Mouse (Mus musculus) induced T-regulatory cell, adult 2 months (primary cell): Measurements from ENCODE around the gene Exosc7.
A peak's percentile ranks its signal among the peaks of the same experiment; 100 is the strongest.

Experiments used
- DNase-seq: peaks from one replicate; pipeline ENCODE4 v3.0.0-alpha.2; 2012; ENCODE audit warnings: low read depth

Gene Exosc7

GRCm38 (mm10) chr9:123138891-123139474, 26.0 kb downstream of the Exosc7 start:
- no peak for DNase-seq

- no peak for DNase-seq
Measured at GRCm38 (mm10) chr9:123139887-123140614, 27.0 kb downstream of the Exosc7 start.

GRCm38 (mm10) chr9:123148430-123148829, 35.4 kb downstream of the Exosc7 start:
- no peak for DNase-seq

- DNase-seq = no peak
Measured at GRCm38 (mm10) chr9:123150241-123151020, 37.4 kb downstream of the Exosc7 start, which contains the start of gene Clec3b. Gene Clec3b, plus strand, starts transcription at chr9:123150946.

GRCm38 (mm10) chr9:123151561-123151960, 38.5 kb downstream of the Exosc7 start:
- DNase-seq = no peak

- DNase-seq = peak; percentile 70
Measured at GRCm38 (mm10) chr9:123152026-123152425, 39.0 kb downstream of the Exosc7 start.

- no peak for DNase-seq
Measured at GRCm38 (mm10) chr9:123153121-123153520, 40.1 kb downstream of the Exosc7 start.

- no peak for DNase-seq
Measured at GRCm38 (mm10) chr9:123156910-123157361, 43.9 kb downstream of the Exosc7 start.

GRCm38 (mm10) chr9:123157699-123158098, 44.7 kb downstream of the Exosc7 start:
- DNase-seq = no peak

- peak; percentile 83 for DNase-seq
Measured at GRCm38 (mm10) chr9:123158125-123158836, 45.3 kb downstream of the Exosc7 start.

GRCm38 (mm10) chr9:123159330-123159729, 46.3 kb downstream of the Exosc7 start:
- peak; percentile 88 for DNase-seq

- no peak for DNase-seq
Measured at GRCm38 (mm10) chr9:123161792-123162191, 48.8 kb downstream of the Exosc7 start.

- peak; percentile 19 for DNase-seq
Measured at GRCm38 (mm10) chr9:123162985-123163694, 50.1 kb downstream of the Exosc7 start.

GRCm38 (mm10) chr9:123165781-123166443, 52.9 kb downstream of the Exosc7 start:
- no peak for DNase-seq

- DNase-seq = no peak
Measured at GRCm38 (mm10) chr9:123173760-123174159, 60.7 kb downstream of the Exosc7 start.

- no peak for DNase-seq
Measured at GRCm38 (mm10) chr9:123174356-123174755, 61.3 kb downstream of the Exosc7 start.

GRCm38 (mm10) chr9:123177380-123178048, 64.5 kb downstream of the Exosc7 start:
- no peak for DNase-seq

GRCm38 (mm10) chr9:123180003-123180402, 67.0 kb downstream of the Exosc7 start:
- DNase-seq = no peak

- DNase-seq = no peak
Measured at GRCm38 (mm10) chr9:123183226-123183625, 70.2 kb downstream of the Exosc7 start.

GRCm38 (mm10) chr9:123185546-123185945, 72.5 kb downstream of the Exosc7 start:
- no peak for DNase-seq
